In the genomic region with DNA sequence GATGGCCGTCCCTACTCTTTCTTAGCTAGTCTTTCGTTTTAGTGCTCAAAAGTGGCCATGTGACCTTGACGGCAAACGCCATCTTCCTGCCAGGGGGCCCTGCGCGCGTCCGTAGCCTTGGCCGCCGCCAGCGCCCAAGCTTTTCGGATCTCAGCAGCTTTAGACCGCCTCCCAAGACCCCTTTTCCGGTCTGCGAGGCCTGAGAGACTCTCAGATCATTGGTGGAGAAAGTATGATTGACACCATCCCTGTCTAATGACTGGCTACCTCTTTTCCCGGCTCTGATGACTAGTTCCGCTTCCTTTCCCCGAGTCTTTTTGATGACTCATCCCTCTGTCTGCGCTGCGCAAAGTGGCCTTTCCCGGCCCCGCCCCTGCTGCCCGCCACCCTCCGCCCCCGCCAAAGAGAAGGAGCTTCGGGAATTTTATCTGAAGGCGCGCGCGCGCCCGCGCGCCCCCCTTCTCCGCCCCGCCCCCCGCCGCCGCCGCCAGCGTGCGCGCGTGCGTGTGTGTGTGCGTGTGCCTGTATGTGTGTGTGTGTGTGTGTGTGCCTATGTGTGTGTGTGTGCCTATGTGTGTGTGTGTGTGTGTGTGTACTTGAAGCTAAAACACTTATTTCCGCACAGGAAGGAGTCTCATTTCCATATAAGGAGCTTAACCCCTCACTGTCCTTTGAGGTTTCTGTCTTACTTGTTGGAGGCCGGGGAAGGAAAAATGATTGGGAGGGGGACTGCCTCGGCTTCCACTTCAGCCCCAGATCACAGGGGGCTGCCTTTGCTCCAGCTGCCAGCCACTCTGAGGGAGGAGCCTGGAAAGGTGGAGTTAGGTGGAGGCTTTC, we compare ENCODE assay signal across 8 mouse cellular contexts. TPM values are rescaled to one million over a fixed set of nuclear protein-coding genes. Genes with fewer than 3 reads are reported as not detected.
DNase-seq lines count a peak whose midpoint lies in the region; ATAC-seq and TF ChIP-seq lines count a peak whose summit lies in the region.

No protein-coding gene starts in this region.

- no peaks in the 10 kb centered on the region for H3K9me3 ChIP-seq in kidney, embryonic 14.5 days (ENCODE audit: control insufficient read depth, low read length)
- no peaks in the 10 kb centered on the region for H3K9me3 ChIP-seq in limb, embryonic 15.5 days

- no peaks in the 10 kb centered on the region for H3K36me3 ChIP-seq in kidney, embryonic 14.5 days (ENCODE audit: control insufficient read depth, insufficient read depth, low read length)
- H3K36me3 ChIP-seq in limb, embryonic 15.5 days, result no peaks in the 10 kb centered on the region

- H3K4me3 ChIP-seq in bone marrow macrophage, adult 2 months (ENCODE audit: insufficient read depth, low read length), result peak overlapping the region; percentile 67
- H3K4me3 ChIP-seq in embryonic fibroblast, embryonic 13.5 days (ENCODE audit: insufficient read depth, low read length), result peak overlapping the region; percentile 39
- H3K4me3 ChIP-seq in kidney, embryonic 14.5 days (ENCODE audit: low read length), result peak overlapping the region; percentile 34
- peak overlapping the region; percentile 37 for H3K4me3 ChIP-seq in limb, embryonic 15.5 days

- peak overlapping the region; percentile 51; the same call in 1 of the 2 replicates for H3K9ac ChIP-seq in kidney, embryonic 14.5 days (ENCODE audit: low read depth, low read length)
- no peak overlapping the region for H3K9ac ChIP-seq in limb, embryonic 15.5 days

- H3K4me2 ChIP-seq in kidney, embryonic 14.5 days (replicated peaks; ENCODE audit: low read depth, low read length), result peak overlapping the region; percentile 45
- peak overlapping the region; percentile 47 for H3K4me2 ChIP-seq in limb, embryonic 15.5 days

- peak; percentile 92 for DNase-seq in A20 (ENCODE audit: low read depth, low spot score)
- peak; percentile 92 to 96 for DNase-seq in heart, adult 9 months (ENCODE audit: low spot score in 2 of 2)
- peak; percentile 65 to 73 for DNase-seq in monocyte, adult 2 months (ENCODE audit: low read depth in 1 of 2, low spot score in 2 of 2)
- DNase-seq in spleen, postnatal 36 days (ENCODE audit: low spot score in 2 of 2), result peak; percentile 87 to 90

- 23% methylated on average over 45 of the region's 49 CpGs for WGBS in kidney, embryonic 14.5 days
- 29% methylated on average over 41 of the region's 49 CpGs for WGBS in limb, embryonic 15.5 days

- ATAC-seq in kidney, embryonic 14.5 days (ENCODE audit: low FRiP score, low TSS enrichment), result peak; percentile 97
- ATAC-seq in limb, embryonic 15.5 days (ENCODE audit: insufficient number of reproducible peaks, low FRiP score, low TSS enrichment, low read depth), result peak; percentile 94

- no peak for TF ChIP-seq POLR2A in bone marrow macrophage, adult 2 months (IDR thresholded peaks at IDR 0.05; ENCODE audit: borderline replicate concordance, low read depth, low read length)
- TF ChIP-seq POLR2A in embryonic fibroblast, embryonic 13.5 days (IDR thresholded peaks at IDR 0.05; ENCODE audit: low read depth, low read length), result peak; percentile 69

- H3K4me1 ChIP-seq in bone marrow macrophage, adult 2 months (ENCODE audit: control insufficient read depth, insufficient read depth, low read length), result no peaks in the 10 kb centered on the region; the same call in 1 of the 2 replicates
- H3K4me1 ChIP-seq in embryonic fibroblast, embryonic 13.5 days (ENCODE audit: control insufficient read depth, insufficient read depth, low read length), result no peaks in the 10 kb centered on the region; the same call in none of the 2 replicates
- H3K4me1 ChIP-seq in kidney, embryonic 14.5 days (ENCODE audit: control insufficient read depth, insufficient read depth, low read length), result no peaks in the 10 kb centered on the region
- no peaks in the 10 kb centered on the region for H3K4me1 ChIP-seq in limb, embryonic 15.5 days

- H3K27me3 ChIP-seq in kidney, embryonic 14.5 days (ENCODE audit: control insufficient read depth, insufficient read depth, low read length), result no peaks in the 10 kb centered on the region; the same call in 1 of the 2 replicates
- H3K27me3 ChIP-seq in limb, embryonic 15.5 days, result 0 out of 2 replicates have a peak, but pooled peaks cover 7% of the 10 kb centered on the region

- no peak for TF ChIP-seq CTCF in bone marrow macrophage, adult 2 months (IDR thresholded peaks at IDR 0.05; ENCODE audit: low read depth, low read length)
- no peak for TF ChIP-seq CTCF in embryonic fibroblast, embryonic 13.5 days (IDR thresholded peaks at IDR 0.05; ENCODE audit: borderline replicate concordance, insufficient read depth, low read length)

- peak overlapping the region; percentile 96 for H3K27ac ChIP-seq in bone marrow macrophage, adult 2 months (ENCODE audit: insufficient read depth, low read depth, low read length)
- peak overlapping the region; percentile 96 for H3K27ac ChIP-seq in embryonic fibroblast, embryonic 13.5 days (ENCODE audit: insufficient read depth, low read length)
- H3K27ac ChIP-seq in kidney, embryonic 14.5 days (ENCODE audit: low read depth, low read length), result peak overlapping the region; percentile 90; the same call in 1 of the 2 replicates
- H3K27ac ChIP-seq in limb, embryonic 15.5 days, result peak overlapping the region; percentile 90

RNA-seq across cellular contexts. Expression of a gene that starts 33.6 kb away (rescaled TPM):
- not detected in 2 replicates for polyA plus RNA-seq in bone marrow macrophage, adult 2 months (2012; ENCODE audit: insufficient read depth, insufficient read length, missing spikeins)
- polyA plus RNA-seq in embryonic fibroblast, embryonic 13.5 days (2011; ENCODE audit: insufficient read length, low read depth, missing spikeins), result 0.47 and 0.91 TPM in 2 replicates
- polyA plus RNA-seq in kidney, embryonic 14.5 days (2014; fragmentation: Nextera tagmentation; extraction: Ambion mirVana), result 3.7 and 7.8 TPM in 2 replicates
- polyA plus RNA-seq in limb, embryonic 15.5 days (2015; fragmentation: Nextera tagmentation; extraction: Ambion mirVana), result 12.9 and 14.3 TPM in 2 replicates

RNA-seq across cellular contexts. Expression of a gene that starts 43.6 kb away (rescaled TPM):
- polyA plus RNA-seq in bone marrow macrophage, adult 2 months (2012; ENCODE audit: insufficient read depth, insufficient read length, missing spikeins), result not detected in 2 replicates
- not detected in 2 replicates for polyA plus RNA-seq in embryonic fibroblast, embryonic 13.5 days (2011; ENCODE audit: insufficient read length, low read depth, missing spikeins)
- 8.8 and 10.2 TPM in 2 replicates for polyA plus RNA-seq in kidney, embryonic 14.5 days (2014; fragmentation: Nextera tagmentation; extraction: Ambion mirVana)
- 0.15 and 0.21 TPM in 2 replicates for polyA plus RNA-seq in limb, embryonic 15.5 days (2015; fragmentation: Nextera tagmentation; extraction: Ambion mirVana)

RNA-seq across cellular contexts. Expression of a gene that starts 58.8 kb away (rescaled TPM):
- 64.7 and 73.5 TPM in 2 replicates for polyA plus RNA-seq in bone marrow macrophage, adult 2 months (2012; ENCODE audit: insufficient read depth, insufficient read length, missing spikeins)
- 45.8 and 47.9 TPM in 2 replicates for polyA plus RNA-seq in embryonic fibroblast, embryonic 13.5 days (2011; ENCODE audit: insufficient read length, low read depth, missing spikeins)
- 42.0 and 51.5 TPM in 2 replicates for polyA plus RNA-seq in kidney, embryonic 14.5 days (2014; fragmentation: Nextera tagmentation; extraction: Ambion mirVana)
- 28.7 and 30.5 TPM in 2 replicates for polyA plus RNA-seq in limb, embryonic 15.5 days (2015; fragmentation: Nextera tagmentation; extraction: Ambion mirVana)

Comparison
In these comparisons a context has a peak if more than half of its experiments do, and no peak if none do; other contexts are left out.
1. Peak in every context shown above with its lines: DNase-seq, ATAC-seq, H3K4me3 ChIP-seq and H3K27ac ChIP-seq.